ENCODE assay signal across 9 mouse cellular contexts in the genomic region with DNA sequence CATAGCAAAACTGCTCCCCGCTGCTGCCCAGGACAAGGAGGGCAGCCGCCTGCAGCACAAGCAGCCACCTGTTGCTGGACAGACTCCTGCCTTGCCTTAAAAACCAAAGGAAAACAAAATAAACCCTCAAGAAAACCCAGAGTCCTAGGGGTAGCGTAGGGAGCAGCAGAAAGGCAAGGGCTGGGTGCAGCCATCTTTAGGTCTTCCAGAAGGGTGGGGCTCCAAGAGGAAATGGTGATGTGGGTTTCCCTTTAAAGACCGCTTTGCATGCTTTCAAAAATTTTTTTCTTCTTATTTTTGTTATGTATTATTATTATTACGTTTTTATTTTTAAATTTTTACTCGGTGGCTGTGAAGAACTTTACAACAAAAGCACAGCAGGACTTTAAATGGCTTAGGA.
DNase-seq lines count a peak whose midpoint lies in the region; ATAC-seq and TF ChIP-seq lines count a peak whose summit lies in the region.
"Had no signal": no experiment of that assay in that cellular context is flagged by ENCODE, and none has a peak within 500 bp of the region (broad histone marks: within the 10 kb centered on the region; RNA-seq: fewer than 3 reads in every experiment).

No protein-coding gene starts in this region.

- TF ChIP-seq POLR2A in ES-Bruce4 (IDR thresholded peaks at IDR 0.05; ENCODE audit: insufficient read depth, low read length): no peak

- WGBS in heart, embryonic 11.5 days (ENCODE audit: insufficient replicate concordance): 46% methylated on average over 6 of the region's 6 CpGs
- 41% methylated on average over 6 of the region's 6 CpGs for WGBS in hindbrain, embryonic 14.5 days
- 39% methylated on average over 6 of the region's 6 CpGs for WGBS in midbrain, embryonic 13.5 days

- peak overlapping the region; percentile 45 for H3K4me3 ChIP-seq in heart, embryonic 11.5 days (ENCODE audit: low read depth, low read length)
- H3K4me3 ChIP-seq in ES-Bruce4 (ENCODE audit: low read depth, low read length): no peak overlapping the region
- no peak overlapping the region for H3K4me3 ChIP-seq in hindbrain, embryonic 14.5 days (replicated peaks; ENCODE audit: low read length)
- H3K4me3 ChIP-seq in midbrain, embryonic 13.5 days (replicated peaks): 0 out of 2 replicates have a peak overlapping the region, but pooled peaks have one; percentile 42

- DNase-seq in heart, postnatal 36 days: no peak
- no peak for DNase-seq in hindbrain, embryonic 14.5 days (ENCODE audit: low spot score)
- no peak for DNase-seq in urinary bladder, adult 2 months (ENCODE audit: low spot score)
- DNase-seq in ovary, postnatal 10 days (ENCODE audit: low spot score): no peak
- no peak for DNase-seq in testis, postnatal 10 days (ENCODE audit: low spot score)
- DNase-seq: layer of hippocampus, adult 9-11 months had no signal

- TF ChIP-seq CTCF in ES-Bruce4 (IDR thresholded peaks at IDR 0.05; ENCODE audit: low read depth, low read length): no peak

- peaks cover 4% of the 10 kb centered on the region; the same call in 1 of the 2 replicates for H3K27me3 ChIP-seq in heart, embryonic 11.5 days (ENCODE audit: control insufficient read depth, insufficient read depth, low read length)
- no peaks in the 10 kb centered on the region for H3K27me3 ChIP-seq in ES-Bruce4 (ENCODE audit: control insufficient read depth, insufficient read depth, low read length, poor library complexity, severe bottlenecking)
- peaks cover 42% of the 10 kb centered on the region for H3K27me3 ChIP-seq in hindbrain, embryonic 14.5 days (ENCODE audit: control insufficient read depth, insufficient read depth, low read length)
- peaks cover 23% of the 10 kb centered on the region for H3K27me3 ChIP-seq in midbrain, embryonic 13.5 days

- no peaks in the 10 kb centered on the region for H3K36me3 ChIP-seq in heart, embryonic 11.5 days (ENCODE audit: control insufficient read depth, insufficient read depth, low read length)
- H3K36me3 ChIP-seq in ES-Bruce4 (ENCODE audit: control insufficient read depth, insufficient read depth, low read length, poor library complexity, severe bottlenecking): no peaks in the 10 kb centered on the region
- H3K36me3 ChIP-seq in hindbrain, embryonic 14.5 days (replicated peaks; ENCODE audit: control insufficient read depth, insufficient read depth): no peaks in the 10 kb centered on the region
- H3K36me3 ChIP-seq in midbrain, embryonic 13.5 days: no peaks in the 10 kb centered on the region

- intact Hi-C loops in heart, postnatal 36 days (cut with DNase I): no loop called here

- no peak overlapping the region for H3K9ac ChIP-seq in heart, embryonic 11.5 days (ENCODE audit: low read depth, low read length)
- peak overlapping the region; percentile 60; the same call in 1 of the 2 replicates for H3K9ac ChIP-seq in ES-Bruce4 (ENCODE audit: low read depth, poor library complexity, severe bottlenecking)
- H3K9ac ChIP-seq in hindbrain, embryonic 14.5 days: no peak overlapping the region
- no peak overlapping the region for H3K9ac ChIP-seq in midbrain, embryonic 13.5 days (replicated peaks)

- no peaks in the 10 kb centered on the region for H3K9me3 ChIP-seq in heart, embryonic 11.5 days (replicated peaks; ENCODE audit: control insufficient read depth, low read length)
- H3K9me3 ChIP-seq in ES-Bruce4 (replicated peaks; ENCODE audit: control insufficient read depth, insufficient read depth, low read length, poor library complexity, severe bottlenecking): no peaks in the 10 kb centered on the region
- no peaks in the 10 kb centered on the region for H3K9me3 ChIP-seq in hindbrain, embryonic 14.5 days (ENCODE audit: control insufficient read depth, low read length)
- H3K9me3 ChIP-seq in midbrain, embryonic 13.5 days: no peaks in the 10 kb centered on the region

- no peak for ATAC-seq in heart, embryonic 11.5 days (replicated peaks; ENCODE audit: insufficient number of reproducible peaks, low FRiP score, low TSS enrichment)
- ATAC-seq in hindbrain, embryonic 14.5 days (ENCODE audit: low FRiP score): no peak
- no peak for ATAC-seq in midbrain, embryonic 13.5 days

- H3K27ac ChIP-seq in heart, embryonic 11.5 days (ENCODE audit: low read depth, low read length): no peak overlapping the region
- no peak overlapping the region for H3K27ac ChIP-seq in ES-Bruce4 (ENCODE audit: insufficient read depth, low read length)
- no peak overlapping the region for H3K27ac ChIP-seq in hindbrain, embryonic 14.5 days
- no peak overlapping the region for H3K27ac ChIP-seq in midbrain, embryonic 13.5 days

- no peaks in the 10 kb centered on the region for H3K4me1 ChIP-seq in heart, embryonic 11.5 days (ENCODE audit: control insufficient read depth, insufficient read depth, low read length)
- H3K4me1 ChIP-seq in ES-Bruce4 (ENCODE audit: control insufficient read depth, insufficient read depth, low read length): no peaks in the 10 kb centered on the region
- peaks cover 8% of the 10 kb centered on the region for H3K4me1 ChIP-seq in hindbrain, embryonic 14.5 days (replicated peaks; ENCODE audit: control insufficient read depth, insufficient read depth, low read length)
- peaks cover 28% of the 10 kb centered on the region for H3K4me1 ChIP-seq in midbrain, embryonic 13.5 days (replicated peaks)

- TF ChIP-seq EP300 in ES-Bruce4 (IDR thresholded peaks at IDR 0.05; ENCODE audit: insufficient read depth, low read depth, low read length): no peak

- H3K4me2 ChIP-seq in heart, embryonic 11.5 days: peak overlapping the region; percentile 81
- peak overlapping the region; percentile 83 for H3K4me2 ChIP-seq in hindbrain, embryonic 14.5 days (replicated peaks)
- H3K4me2 ChIP-seq in midbrain, embryonic 13.5 days (replicated peaks): peak overlapping the region; percentile 72

Comparison
In these comparisons a context has a peak if more than half of its experiments do, and no peak if none do; other contexts are left out.
1. H3K4me3 ChIP-seq: peak in heart, embryonic 11.5 days (single experiment) and midbrain, embryonic 13.5 days (single experiment); none in ES-Bruce4 (single experiment) and hindbrain, embryonic 14.5 days (single experiment).
2. Peak in every context shown above with its lines, with median percentiles within 50 percentile points of each other: H3K4me2 ChIP-seq.